Mouse (Mus musculus): ENCODE results near the gene Ano4. TPM values are rescaled to one million over a fixed set of nuclear protein-coding genes. Genes with fewer than 3 reads are reported as not detected.

Ano4 gene
- 0.55 and 1.6 TPM in 2 replicates for polyA plus RNA-seq (2014; fragmentation: Nextera tagmentation; extraction: Ambion mirVana)

DNA sequence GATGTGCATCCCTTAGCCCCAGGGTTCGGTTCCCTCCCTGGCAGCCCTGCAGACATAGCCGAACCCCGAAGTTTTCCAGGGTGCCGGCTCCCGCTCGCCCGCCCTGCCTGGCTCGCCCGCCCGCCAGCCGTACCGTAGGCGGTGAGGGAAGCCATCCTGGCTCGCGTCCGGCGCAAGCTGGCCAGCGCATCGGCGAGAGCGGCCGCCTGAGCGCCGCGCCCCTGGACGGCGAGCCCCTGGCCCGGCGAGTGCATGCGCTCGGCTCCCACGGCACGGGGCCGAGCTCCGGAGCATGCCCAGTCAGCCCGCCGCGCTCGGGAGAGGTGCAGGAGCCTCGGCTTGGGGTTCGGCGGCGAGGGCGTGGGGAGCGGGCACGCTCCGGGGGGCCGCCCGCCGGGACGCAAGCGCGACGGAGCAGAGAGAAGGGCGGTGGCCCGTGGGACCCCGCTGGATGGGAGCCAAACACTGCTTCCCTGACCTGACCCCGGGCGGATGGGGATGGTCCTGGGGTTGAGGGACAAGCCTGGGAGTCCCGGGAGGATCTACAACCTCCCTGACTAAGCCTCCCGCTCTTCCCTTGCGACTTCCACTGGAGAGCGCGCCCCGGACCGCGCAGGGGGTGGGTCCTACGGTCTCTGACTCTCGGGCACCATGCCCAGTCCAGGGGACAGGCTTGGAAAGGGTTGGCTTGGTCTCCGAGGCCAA lies at the start of gene Ano4:
Ano4 (minus strand) TSS at position 272 of the 705 bp plus-strand sequence.
- H3K9ac ChIP-seq (ENCODE audit: low read length), result peak within 1 kb of the TSS; percentile 32; the same call in 1 of the 2 replicates
- H3K4me3 ChIP-seq (ENCODE audit: low read depth, low read length), result peak within 1 kb of the TSS; percentile 47
- H3K27me3 ChIP-seq (replicated peaks; ENCODE audit: control insufficient read depth, insufficient read depth, low read length), result peaks cover 48% of the 10 kb centered on the region
- no peaks in the 10 kb centered on the region for H3K36me3 ChIP-seq (ENCODE audit: control insufficient read depth, insufficient read depth, low read length)
- H3K9me3 ChIP-seq (ENCODE audit: control insufficient read depth, low read length), result no peaks in the 10 kb centered on the region
- H3K27ac ChIP-seq (ENCODE audit: low read depth), result no peak within 1 kb of the TSS
- under 1% methylated on average over 70 of the region's 70 CpGs for WGBS
- 0 out of 2 replicates have a peak, but pooled peaks cover 7% of the 10 kb centered on the region for H3K4me1 ChIP-seq (replicated peaks; ENCODE audit: control insufficient read depth, insufficient read depth, low read length)
- ATAC-seq (replicated peaks; ENCODE audit: low FRiP score, low TSS enrichment, low read depth) (peak; percentile 72), DNase-seq (ENCODE audit: low spot score) (peak; percentile 55)
- peak within 1 kb of the TSS; percentile 82 for H3K4me2 ChIP-seq (ENCODE audit: low read length)

DNA sequence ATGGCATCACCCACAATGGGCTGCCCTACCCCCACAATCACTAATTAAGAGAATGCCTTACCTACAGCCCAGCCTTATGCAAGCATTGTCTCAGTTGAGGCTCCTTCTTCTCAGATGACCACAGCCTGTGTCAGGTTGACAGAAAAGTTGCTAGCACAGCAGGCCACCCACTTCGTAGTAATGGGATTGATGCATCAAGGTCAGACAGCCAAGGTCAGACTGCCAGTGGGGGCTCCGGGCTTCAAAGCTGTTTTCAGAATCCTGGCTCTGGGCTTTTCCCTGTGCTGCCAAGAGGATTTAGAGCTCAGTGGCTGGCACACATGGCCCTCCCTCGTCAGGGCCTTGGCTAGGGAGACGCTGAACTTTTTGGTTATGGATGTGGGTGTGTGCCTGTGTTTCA lies 48.1 kb upstream of the Ano4 start:
- H3K4me3 ChIP-seq (ENCODE audit: low read depth, low read length), result no peak overlapping the region
- 44% methylated on average over 4 of the region's 4 CpGs for WGBS
- no peaks in the 10 kb centered on the region for H3K4me1 ChIP-seq (replicated peaks; ENCODE audit: control insufficient read depth, insufficient read depth, low read length)
- no peaks in the 10 kb centered on the region for H3K36me3 ChIP-seq (ENCODE audit: control insufficient read depth, insufficient read depth, low read length)
- H3K4me2 ChIP-seq (ENCODE audit: low read length), result no peak overlapping the region
- H3K9me3 ChIP-seq (ENCODE audit: control insufficient read depth, low read length), result no peaks in the 10 kb centered on the region
- H3K27me3 ChIP-seq (replicated peaks; ENCODE audit: control insufficient read depth, insufficient read depth, low read length), result no peaks in the 10 kb centered on the region
- H3K9ac ChIP-seq (ENCODE audit: low read length), result no peak overlapping the region
- no peak for ATAC-seq (replicated peaks; ENCODE audit: low FRiP score, low TSS enrichment, low read depth)
- H3K27ac ChIP-seq (ENCODE audit: low read depth), result no peak overlapping the region
- no peak for DNase-seq (ENCODE audit: low spot score)

- H3K36me3 ChIP-seq (ENCODE audit: control insufficient read depth, insufficient read depth, low read length), result no peaks in the 10 kb centered on the region
- H3K27ac ChIP-seq (ENCODE audit: low read depth), result no peak overlapping the region
- DNase-seq (ENCODE audit: low spot score), result no peak
- H3K9me3 ChIP-seq (ENCODE audit: control insufficient read depth, low read length), result no peaks in the 10 kb centered on the region
- ATAC-seq (replicated peaks; ENCODE audit: low FRiP score, low TSS enrichment, low read depth), result no peak
- H3K4me2 ChIP-seq (ENCODE audit: low read length), result no peak overlapping the region
- no peaks in the 10 kb centered on the region for H3K27me3 ChIP-seq (replicated peaks; ENCODE audit: control insufficient read depth, insufficient read depth, low read length)
- 88% methylated on average over 4 of the region's 4 CpGs for WGBS
- H3K4me3 ChIP-seq (ENCODE audit: low read depth, low read length), result no peak overlapping the region
- no peaks in the 10 kb centered on the region for H3K4me1 ChIP-seq (replicated peaks; ENCODE audit: control insufficient read depth, insufficient read depth, low read length)
- no peak overlapping the region for H3K9ac ChIP-seq (ENCODE audit: low read length)
These were observed 47.1 kb upstream of the Ano4 start for GRCm38 (mm10) chr10:89391571-89392163.

DNA sequence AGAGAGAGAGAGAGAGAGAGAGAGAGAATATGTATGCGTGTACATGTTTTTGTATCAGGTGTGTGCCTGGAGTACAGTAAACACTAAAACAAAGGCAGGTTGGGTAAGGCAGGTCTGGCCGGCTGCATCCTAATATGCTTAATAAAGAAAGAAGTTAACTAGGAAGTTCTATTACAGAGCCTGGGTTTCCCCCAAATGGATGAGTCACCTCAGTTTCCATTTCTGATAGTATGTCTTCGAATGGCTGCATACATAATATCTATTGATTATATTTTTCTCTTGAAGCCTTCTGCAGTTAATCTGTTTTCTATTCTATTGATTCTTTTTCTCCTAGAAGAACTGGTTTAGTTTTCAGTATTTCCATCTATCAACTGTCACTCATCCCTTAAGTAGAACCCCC lies 41.9 kb upstream of the Ano4 start:
- H3K4me3 ChIP-seq (ENCODE audit: low read depth, low read length), result no peak overlapping the region
- no peak overlapping the region for H3K27ac ChIP-seq (ENCODE audit: low read depth)
- H3K4me2 ChIP-seq (ENCODE audit: low read length), result no peak overlapping the region
- ATAC-seq (replicated peaks; ENCODE audit: low FRiP score, low TSS enrichment, low read depth), result no peak
- H3K9ac ChIP-seq (ENCODE audit: low read length), result no peak overlapping the region
- no peaks in the 10 kb centered on the region for H3K9me3 ChIP-seq (ENCODE audit: control insufficient read depth, low read length)
- WGBS, result 85% methylated on average over 3 of the region's 3 CpGs
- no peak for DNase-seq (ENCODE audit: low spot score)
- H3K36me3 ChIP-seq (ENCODE audit: control insufficient read depth, insufficient read depth, low read length), result no peaks in the 10 kb centered on the region
- no peaks in the 10 kb centered on the region for H3K27me3 ChIP-seq (replicated peaks; ENCODE audit: control insufficient read depth, insufficient read depth, low read length)
- H3K4me1 ChIP-seq (replicated peaks; ENCODE audit: control insufficient read depth, insufficient read depth, low read length), result no peaks in the 10 kb centered on the region

DNA sequence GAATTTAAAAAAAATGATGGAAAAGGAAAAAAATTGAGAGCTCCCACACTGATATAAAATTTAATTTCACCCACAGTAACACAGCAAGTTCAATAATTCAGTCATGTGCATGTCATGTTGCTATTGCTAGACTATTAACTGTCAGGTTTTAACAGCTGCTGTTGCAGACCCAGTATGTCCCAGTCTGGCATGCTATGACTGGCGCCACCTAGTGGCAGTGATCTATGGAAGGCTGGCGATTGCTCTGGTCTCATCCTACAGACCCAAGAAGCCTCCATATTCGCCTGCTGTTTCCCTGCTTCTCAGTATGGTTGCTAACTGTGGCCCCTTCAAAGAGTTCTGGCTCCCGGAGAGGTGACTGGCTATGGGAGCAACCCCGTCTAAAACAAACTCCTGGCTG lies 38.9 kb upstream of the Ano4 start:
- Histone ChIP-seq H3K4me3 (ENCODE audit: low read depth, low read length) (no peak overlapping the region), H3K4me1 (replicated peaks; ENCODE audit: control insufficient read depth, insufficient read depth, low read length) (no peaks in the 10 kb centered on the region), H3K9ac (ENCODE audit: low read length) (no peak overlapping the region), H3K9me3 (ENCODE audit: control insufficient read depth, low read length) (no peaks in the 10 kb centered on the region), H3K27me3 (replicated peaks; ENCODE audit: control insufficient read depth, insufficient read depth, low read length) (no peaks in the 10 kb centered on the region), H3K27ac (ENCODE audit: low read depth) (no peak overlapping the region), H3K36me3 (ENCODE audit: control insufficient read depth, insufficient read depth, low read length) (no peaks in the 10 kb centered on the region), H3K4me2 (ENCODE audit: low read length) (no peak overlapping the region)
- WGBS, result 8% methylated on average over 5 of the region's 5 CpGs
- ATAC-seq (replicated peaks; ENCODE audit: low FRiP score, low TSS enrichment, low read depth) (peak; percentile 72; the same call in 1 of the 2 replicates), DNase-seq (ENCODE audit: low spot score) (peak; percentile 78)

DNA sequence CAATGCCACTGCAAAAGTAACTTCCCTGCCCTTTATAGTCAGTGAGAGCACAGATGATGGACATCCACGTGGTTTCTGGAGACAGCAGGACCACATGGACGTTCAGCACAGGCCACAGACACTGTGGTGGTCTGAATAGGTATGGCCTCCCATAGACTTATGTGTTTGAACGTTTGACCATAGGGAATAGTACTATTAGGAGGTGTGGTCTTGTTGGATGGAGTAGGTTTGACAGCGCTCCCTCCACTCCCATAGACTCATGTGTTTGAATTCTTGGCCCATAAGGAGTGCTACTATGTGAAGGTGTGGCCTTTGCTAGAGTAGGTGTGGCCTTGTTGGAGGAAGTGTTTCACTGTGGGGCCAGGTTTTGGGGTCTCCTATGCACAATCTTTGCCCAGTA lies 33.2 kb upstream of the Ano4 start:
- Histone ChIP-seq H3K4me3 (ENCODE audit: low read depth, low read length) (no peak overlapping the region), H3K36me3 (ENCODE audit: control insufficient read depth, insufficient read depth, low read length) (no peaks in the 10 kb centered on the region), H3K4me2 (ENCODE audit: low read length) (no peak overlapping the region), H3K4me1 (replicated peaks; ENCODE audit: control insufficient read depth, insufficient read depth, low read length) (no peaks in the 10 kb centered on the region), H3K9me3 (ENCODE audit: control insufficient read depth, low read length) (0 out of 2 replicates have a peak, but pooled peaks cover 3% of the 10 kb centered on the region), H3K27me3 (replicated peaks; ENCODE audit: control insufficient read depth, insufficient read depth, low read length) (no peaks in the 10 kb centered on the region), H3K9ac (ENCODE audit: low read length) (no peak overlapping the region), H3K27ac (ENCODE audit: low read depth) (no peak overlapping the region)
- 71% methylated on average over 4 of the region's 4 CpGs for WGBS
- no peak for ATAC-seq (replicated peaks; ENCODE audit: low FRiP score, low TSS enrichment, low read depth)
- no peak for DNase-seq (ENCODE audit: low spot score)

DNA sequence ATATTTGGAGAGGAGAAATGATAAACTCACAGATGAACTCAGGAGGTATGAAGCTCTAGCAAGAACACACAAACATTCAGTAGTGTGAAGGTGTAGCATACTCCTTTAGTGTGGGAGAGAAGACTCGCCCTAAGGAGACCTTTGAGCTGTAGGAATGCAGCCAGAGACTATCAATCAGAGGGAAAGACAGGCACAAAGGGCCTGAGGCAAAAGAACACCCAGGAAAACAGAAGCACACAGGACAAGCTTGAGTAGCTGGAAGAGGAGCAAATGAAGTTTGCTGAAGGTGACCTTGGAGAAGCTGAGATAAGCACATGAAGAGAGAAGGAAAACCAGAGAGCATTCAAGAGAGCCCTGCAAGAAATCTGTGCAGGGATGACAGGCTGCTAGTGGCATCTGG lies 25.5 kb upstream of the Ano4 start:
- WGBS, result 22% methylated on average over 1 of the region's 1 CpGs
- H3K27ac ChIP-seq (ENCODE audit: low read depth), result no peak overlapping the region
- no peak overlapping the region for H3K4me3 ChIP-seq (ENCODE audit: low read depth, low read length)
- no peaks in the 10 kb centered on the region for H3K9me3 ChIP-seq (ENCODE audit: control insufficient read depth, low read length)
- H3K4me2 ChIP-seq (ENCODE audit: low read length), result no peak overlapping the region
- H3K4me1 ChIP-seq (replicated peaks; ENCODE audit: control insufficient read depth, insufficient read depth, low read length), result no peaks in the 10 kb centered on the region
- no peaks in the 10 kb centered on the region for H3K27me3 ChIP-seq (replicated peaks; ENCODE audit: control insufficient read depth, insufficient read depth, low read length)
- H3K9ac ChIP-seq (ENCODE audit: low read length), result no peak overlapping the region
- DNase-seq (ENCODE audit: low spot score) (no peak), ATAC-seq (replicated peaks; ENCODE audit: low FRiP score, low TSS enrichment, low read depth) (no peak)
- H3K36me3 ChIP-seq (ENCODE audit: control insufficient read depth, insufficient read depth, low read length), result no peaks in the 10 kb centered on the region

GRCm38 (mm10) chr10:89358933-89359332 lies 14.4 kb upstream of the Ano4 start:
- no peak overlapping the region for H3K27ac ChIP-seq (ENCODE audit: low read depth)
- 70% methylated on average over 3 of the region's 3 CpGs for WGBS
- no peak overlapping the region for H3K9ac ChIP-seq (ENCODE audit: low read length)
- H3K27me3 ChIP-seq (replicated peaks; ENCODE audit: control insufficient read depth, insufficient read depth, low read length), result no peaks in the 10 kb centered on the region
- no peaks in the 10 kb centered on the region for H3K9me3 ChIP-seq (ENCODE audit: control insufficient read depth, low read length)
- no peak for ATAC-seq (replicated peaks; ENCODE audit: low FRiP score, low TSS enrichment, low read depth)
- H3K4me1 ChIP-seq (replicated peaks; ENCODE audit: control insufficient read depth, insufficient read depth, low read length), result no peaks in the 10 kb centered on the region
- no peak overlapping the region for H3K4me3 ChIP-seq (ENCODE audit: low read depth, low read length)
- DNase-seq (ENCODE audit: low spot score), result no peak
- no peaks in the 10 kb centered on the region for H3K36me3 ChIP-seq (ENCODE audit: control insufficient read depth, insufficient read depth, low read length)
- H3K4me2 ChIP-seq (ENCODE audit: low read length), result no peak overlapping the region

DNA sequence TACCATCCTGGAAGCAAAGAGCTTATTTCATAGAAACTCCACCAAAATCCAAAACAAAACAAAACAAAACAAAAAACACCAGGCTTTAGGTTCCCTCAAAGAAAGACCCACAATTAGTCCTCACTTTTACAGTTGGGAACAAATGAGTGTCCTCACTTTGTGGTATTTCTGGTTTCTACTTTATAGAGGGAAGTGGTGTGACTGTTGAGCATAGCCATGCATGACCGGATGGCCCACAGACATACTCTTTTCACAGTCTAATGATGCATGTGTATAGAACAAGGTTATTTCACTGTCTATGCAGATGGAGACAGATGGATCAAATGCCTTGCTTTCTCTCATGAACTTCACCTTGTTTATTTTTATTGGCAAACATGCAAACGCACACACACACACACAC lies 10.1 kb upstream of the Ano4 start:
- Histone ChIP-seq H3K4me2 (ENCODE audit: low read length) (no peak overlapping the region), H3K4me1 (replicated peaks; ENCODE audit: control insufficient read depth, insufficient read depth, low read length) (no peaks in the 10 kb centered on the region), H3K36me3 (ENCODE audit: control insufficient read depth, insufficient read depth, low read length) (no peaks in the 10 kb centered on the region), H3K27ac (ENCODE audit: low read depth) (no peak overlapping the region), H3K27me3 (replicated peaks; ENCODE audit: control insufficient read depth, insufficient read depth, low read length) (no peaks in the 10 kb centered on the region), H3K4me3 (ENCODE audit: low read depth, low read length) (no peak overlapping the region), H3K9ac (ENCODE audit: low read length) (no peak overlapping the region), H3K9me3 (ENCODE audit: control insufficient read depth, low read length) (no peaks in the 10 kb centered on the region)
- ATAC-seq (replicated peaks; ENCODE audit: low FRiP score, low TSS enrichment, low read depth), result no peak
- DNase-seq (ENCODE audit: low spot score), result no peak
- WGBS, result 90% methylated on average over 2 of the region's 2 CpGs
